Mouse (Mus musculus): ENCODE results near the gene Rnf180.
A peak's percentile ranks its signal among the peaks of the same experiment; 100 is the strongest.
"Not testable (repeated sequence)": the region's sequence is repeated elsewhere in the genome, so short reads cannot be mapped to it uniquely, and the experiment has no call there.

The Rnf180 gene

DNA sequence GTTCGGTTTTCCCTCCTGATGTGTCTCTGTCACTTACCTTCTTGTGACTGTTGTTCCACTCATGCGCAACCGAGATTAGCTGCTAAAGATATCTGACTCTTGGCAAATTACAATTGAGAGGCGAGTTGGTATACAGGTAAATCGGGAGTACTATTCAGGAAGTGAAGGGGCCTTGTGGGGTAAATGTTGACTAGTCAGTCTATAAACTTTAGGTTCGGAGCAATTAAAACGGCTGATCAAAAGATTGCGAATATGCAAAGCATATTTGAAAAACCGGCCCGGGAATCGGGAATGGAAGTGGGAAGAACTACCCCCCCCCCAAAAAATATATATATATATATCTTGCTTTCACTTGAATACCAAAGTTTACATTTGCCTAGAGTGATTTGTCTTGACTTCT lies at the start of gene Rnf180:
Rnf180 (minus strand) TSS at position 101 of the 400 bp plus-strand sequence.
- DNase-seq (ENCODE audit: low spot score): no peak

DNA sequence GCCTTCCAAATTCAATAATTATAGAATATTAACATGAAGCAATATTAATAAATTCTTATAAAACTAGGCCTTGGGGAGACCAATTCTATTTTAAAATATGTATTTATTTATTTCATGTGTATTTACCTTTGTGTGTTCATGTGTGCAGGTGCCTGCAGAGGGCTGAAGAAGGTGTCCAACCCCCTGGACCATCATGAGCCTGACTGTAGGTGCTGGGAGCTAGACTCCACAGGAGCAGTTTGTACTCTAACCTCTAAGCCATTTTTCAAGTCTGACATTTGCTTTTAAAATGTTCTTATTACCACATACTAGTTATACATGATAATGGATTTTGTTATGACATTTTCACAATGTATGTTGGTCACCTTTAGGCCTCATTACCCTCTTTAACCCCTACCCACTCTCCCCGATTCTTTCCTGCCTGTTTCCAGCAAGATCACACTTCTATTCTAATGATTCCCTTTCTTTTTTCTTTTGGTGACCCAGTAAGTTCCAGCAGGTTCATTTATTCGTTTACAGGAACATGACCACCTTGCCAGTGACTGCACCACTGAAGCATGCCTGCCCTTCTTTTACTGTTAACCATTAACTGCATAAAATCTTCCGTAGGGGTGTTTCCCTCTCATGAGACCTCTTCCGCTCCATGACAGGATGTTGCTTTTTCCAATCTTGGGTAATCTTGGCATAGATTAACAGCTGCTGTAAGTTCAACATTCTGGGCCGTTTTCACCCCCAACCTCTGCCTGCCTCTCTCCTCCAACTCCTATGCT lies 36.8 kb upstream of the Rnf180 start:
- no peak for DNase-seq (ENCODE audit: low spot score)

DNA sequence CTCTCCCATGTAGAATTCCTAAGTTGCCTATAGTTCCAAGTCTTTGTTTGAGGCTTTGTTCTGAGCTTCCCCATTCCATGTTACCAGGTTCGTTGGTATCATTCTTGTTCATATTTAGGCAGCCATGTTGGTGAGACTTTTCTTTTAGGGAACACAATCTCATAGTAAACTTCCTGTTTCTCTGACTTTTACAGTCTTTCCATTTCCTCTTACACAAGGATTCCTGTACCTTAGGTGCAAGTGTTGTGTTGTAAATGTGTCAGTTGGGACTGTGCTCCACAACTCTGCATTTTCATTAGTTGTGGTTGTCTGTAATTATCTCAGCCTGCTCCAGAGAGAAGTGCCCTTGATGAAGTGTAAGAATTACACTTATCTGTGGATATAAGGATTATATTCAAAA lies 32.3 kb upstream of the Rnf180 start:
- no peak for DNase-seq (ENCODE audit: low spot score)

DNA sequence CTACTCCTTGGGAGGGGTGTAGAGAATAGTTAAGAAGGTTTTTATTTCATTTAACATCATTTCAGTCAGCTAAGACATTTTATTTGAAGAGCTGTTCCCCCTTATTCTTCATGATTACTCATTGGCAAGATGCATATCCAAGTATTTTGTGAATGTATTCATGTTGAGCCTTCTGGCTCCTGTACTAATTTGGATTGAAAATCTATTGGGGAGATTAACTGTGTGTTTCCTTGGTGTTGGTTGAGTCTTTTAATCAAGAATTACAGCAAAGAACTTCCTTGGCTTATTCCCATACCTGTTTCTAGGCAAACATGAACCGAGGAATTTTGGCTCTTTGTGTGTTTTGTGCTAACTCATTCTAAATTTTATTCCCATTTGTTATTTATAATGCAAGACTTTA lies 22.3 kb upstream of the Rnf180 start:
- DNase-seq (ENCODE audit: low spot score): no peak

DNA sequence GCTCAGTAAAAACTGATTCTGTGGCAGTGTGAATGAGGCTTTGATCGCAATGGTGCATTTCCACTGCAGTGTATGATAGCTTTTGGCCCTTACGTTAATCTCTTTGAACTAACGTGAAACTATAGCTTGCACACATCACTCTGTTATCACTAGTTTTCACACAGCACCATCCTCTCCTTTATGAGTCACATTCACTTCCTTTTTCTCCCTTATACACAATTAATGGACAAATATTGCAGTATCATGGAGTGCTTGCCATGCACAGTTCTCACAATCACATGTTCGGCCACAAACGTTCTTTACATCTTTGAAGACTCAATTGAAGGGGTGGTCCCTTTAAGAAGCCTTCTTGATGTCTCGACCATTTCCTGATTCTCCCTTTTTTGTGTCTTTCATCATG lies 21.4 kb upstream of the Rnf180 start:
- DNase-seq (ENCODE audit: low spot score): no peak

DNA sequence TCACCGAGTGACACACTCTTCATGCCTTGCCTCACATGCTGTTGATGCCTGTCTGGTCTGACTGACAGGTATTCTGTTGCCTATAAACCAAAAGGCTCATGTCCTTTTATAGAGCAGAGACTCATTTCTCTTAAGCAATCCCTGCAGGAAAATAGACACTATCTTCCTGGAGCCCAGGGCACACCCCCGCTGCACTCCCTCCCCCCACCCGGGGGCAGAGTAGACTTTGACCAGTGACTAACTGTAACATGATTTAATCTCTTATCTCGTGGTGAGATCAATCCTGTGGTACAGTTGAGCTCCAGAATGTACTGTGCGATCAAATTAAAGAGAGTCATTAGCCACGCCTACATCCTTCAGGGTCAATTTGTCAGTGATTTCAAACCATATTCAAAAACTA lies 18.1 kb upstream of the Rnf180 start:
- DNase-seq (ENCODE audit: low spot score): no peak

DNA sequence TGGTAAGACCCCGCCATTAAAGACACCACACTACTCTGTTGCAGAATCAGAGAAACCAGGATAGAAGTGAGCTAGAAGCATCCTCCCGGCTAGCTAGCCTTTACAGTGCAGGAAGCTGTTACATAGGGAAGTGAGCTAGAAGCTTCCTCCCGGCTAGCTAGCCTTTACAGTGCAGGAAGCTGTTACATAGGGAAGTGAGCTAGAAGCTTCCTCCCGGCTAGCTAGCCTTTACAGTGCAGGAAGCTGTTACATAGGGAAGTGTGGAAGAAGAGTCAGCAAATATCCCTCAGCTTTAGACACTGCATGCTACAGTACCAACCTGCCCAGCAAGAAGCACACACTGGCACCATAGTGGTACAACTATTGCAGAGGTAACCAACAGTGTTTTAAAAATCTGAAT lies 15.9 kb upstream of the Rnf180 start:
- not testable (repeated sequence) for DNase-seq (ENCODE audit: low spot score)

DNA sequence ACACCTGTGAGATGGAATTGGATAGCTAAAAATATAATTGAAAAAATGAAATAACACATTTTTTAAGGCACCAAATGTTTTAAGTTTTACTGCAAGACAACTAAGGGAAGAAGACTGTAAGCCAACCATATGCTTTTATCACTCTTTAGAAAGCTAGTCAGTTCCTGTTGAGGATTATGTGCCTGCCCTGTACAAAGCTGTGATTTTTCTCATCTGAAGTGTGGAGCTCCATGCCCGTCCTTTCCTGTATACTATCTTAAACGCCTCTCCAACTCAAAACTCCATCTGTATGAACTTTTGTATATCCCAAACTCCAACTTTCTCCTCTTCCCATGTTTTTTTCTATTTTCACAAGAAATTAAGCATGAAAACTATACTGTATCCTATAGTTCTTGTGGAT lies 10.9 kb upstream of the Rnf180 start:
- DNase-seq (ENCODE audit: low spot score): no peak

DNA sequence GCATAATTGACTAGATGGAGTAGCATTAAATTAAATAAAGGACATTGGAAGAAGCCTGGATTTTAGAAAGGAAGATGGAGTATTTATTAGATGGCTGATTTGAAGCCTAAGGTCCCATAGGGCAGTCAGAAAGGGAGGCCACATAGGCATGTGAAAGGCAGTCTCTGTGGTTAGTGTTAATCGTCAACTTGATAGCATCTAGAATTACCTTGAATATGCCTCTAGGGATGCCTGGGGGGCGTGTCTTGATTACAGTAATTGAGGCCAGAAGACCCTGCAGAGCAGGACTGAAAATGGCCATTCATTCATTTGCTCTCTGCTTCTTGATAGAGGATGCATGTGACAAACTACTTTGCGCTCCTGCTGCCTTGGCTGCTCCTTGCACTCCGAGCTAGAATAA lies 9.4 kb upstream of the Rnf180 start:
- no peak for DNase-seq (ENCODE audit: low spot score)

DNA sequence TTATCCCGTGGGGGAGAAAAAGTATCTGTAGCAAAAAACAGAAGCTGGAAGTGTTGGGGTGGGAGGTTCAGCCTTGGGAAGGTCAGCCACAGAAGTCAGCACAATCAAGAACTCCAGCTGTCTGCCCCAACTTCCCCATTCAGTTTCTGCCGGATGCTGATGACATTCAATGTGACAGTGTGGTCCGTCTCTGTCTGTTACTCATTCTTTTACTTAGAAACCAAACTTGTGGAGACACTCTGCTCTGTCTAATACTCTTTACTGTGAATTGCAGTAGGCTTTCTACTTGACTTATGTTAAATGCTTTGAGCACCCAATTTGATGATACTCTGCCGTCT lies 5.4 kb upstream of the Rnf180 start:
- no peak for DNase-seq (ENCODE audit: low spot score)

DNA sequence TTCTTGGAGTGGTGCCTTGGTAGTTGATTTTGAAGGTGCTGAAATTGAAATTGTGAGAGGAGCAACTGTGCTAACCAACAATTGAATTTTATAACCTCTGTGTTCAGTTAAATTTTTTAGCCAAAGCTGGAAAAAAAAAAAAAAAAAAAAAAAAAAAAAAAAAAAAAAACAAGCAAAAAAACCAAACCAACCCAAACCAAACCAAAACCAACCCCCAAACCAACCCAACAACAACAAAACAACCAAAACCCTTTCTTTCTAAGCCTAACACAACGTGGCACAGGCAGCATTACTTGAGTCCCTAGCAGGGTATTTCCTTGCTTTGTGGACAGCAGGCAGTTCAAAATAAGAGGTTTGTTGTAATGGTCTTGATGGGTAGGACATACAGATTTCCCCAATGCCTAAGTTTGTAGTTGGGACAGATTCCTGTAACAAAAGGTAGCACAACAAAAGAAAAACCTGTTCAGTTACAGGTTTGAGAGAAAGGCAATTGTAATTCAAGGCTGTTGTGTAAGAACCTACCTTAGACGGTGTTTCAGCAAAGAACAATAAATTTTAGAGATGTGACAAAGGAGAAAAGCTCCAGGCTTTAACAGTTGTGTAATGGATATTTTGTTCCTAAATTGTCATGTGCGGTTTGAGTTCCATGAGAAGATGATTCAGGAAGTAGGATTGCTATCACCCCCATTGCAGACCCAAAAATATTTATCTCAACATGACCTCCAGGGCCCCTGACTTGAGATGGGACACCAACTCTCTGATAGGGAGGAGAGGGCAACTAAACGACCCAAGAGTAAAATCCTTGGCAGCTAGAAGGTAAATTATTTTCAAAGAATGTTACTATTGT lies 4.8 kb upstream of the Rnf180 start:
- no peak for DNase-seq (ENCODE audit: low spot score)

DNA sequence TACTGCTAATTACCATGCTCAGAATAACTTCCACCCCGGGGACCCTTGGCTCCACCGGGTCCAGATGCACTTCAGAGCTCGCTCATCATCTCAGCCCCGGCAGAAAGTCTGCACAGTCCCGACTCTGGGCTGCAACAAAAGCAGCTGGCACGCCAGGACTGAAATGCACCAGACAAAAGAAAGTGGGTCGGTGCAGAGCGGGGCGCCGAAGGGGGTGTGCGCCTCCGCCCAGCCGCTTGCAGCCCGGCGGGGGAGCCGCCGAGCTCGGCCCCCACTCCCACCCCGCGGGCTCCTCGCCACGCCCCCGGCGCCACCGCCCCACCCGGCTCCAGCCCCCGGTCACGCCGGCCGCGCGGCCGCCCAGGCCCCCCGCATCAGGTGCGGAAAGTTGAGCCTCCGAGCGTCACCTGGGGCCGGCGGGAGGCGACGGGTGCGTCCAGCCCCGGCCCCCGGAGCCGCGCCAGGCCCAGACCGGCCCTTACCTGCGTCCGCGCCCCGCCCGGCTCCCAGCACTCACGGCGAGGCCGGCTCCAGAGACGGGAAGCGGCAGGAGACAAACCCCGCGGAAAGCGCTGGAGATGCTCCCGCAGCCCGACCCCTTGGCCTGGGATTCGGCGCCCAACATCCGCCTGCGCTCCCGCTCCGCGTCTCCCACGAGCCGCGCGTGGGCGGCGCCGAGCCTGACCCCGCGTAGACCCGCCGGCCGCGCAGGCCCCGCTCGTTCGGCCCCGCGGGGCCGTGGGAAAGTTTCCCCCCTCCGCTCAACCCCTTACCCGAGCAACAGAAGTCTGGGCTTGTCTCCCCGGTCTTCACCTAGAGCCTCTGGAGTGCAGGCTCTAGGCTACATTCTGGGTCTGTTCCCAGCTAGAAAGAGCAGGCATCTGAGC lies 591 bp downstream of the Rnf180 start:
- DNase-seq (ENCODE audit: low spot score): no peak

DNA sequence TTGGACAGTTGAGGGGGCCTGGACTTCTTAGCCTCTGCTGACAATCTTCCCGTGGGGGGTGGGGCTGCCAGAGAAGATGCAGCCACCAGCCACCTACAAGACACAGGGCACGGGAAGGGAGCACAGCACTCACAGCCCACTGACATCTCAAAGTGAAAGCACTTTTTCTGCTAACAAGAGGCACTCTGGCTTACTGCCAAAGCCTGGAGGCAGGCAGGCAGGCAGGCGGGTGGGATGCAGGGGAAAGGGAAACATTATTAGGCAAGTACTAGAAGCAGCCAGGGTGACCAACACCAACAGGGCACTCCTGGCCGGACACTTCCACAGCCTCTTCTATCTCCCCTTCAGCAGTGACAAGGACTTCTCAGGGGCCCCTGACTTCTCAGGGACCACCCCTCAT lies 2.8 kb downstream of the Rnf180 start:
- no peak for DNase-seq (ENCODE audit: low spot score)

DNA sequence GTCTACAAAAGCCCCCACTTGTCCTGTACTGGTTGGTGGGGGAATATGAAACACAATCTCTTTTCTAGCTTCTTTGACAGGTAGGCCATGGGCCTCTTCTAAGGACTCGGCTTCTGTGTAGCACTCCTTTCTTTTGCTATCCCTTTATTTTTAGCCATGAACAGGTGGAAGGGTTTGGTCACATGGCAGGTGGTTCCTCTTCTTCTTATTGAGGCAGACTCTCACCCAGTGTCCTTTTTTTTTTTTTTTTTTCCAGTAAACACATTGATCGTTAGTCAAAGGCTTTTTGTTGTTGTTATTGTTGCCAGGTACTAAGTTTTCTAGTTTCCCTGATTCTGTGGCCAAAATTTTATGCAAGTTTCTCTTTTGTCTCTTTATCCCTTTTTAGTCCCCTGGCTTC lies 4.0 kb downstream of the Rnf180 start:
- DNase-seq (ENCODE audit: low spot score): no peak

DNA sequence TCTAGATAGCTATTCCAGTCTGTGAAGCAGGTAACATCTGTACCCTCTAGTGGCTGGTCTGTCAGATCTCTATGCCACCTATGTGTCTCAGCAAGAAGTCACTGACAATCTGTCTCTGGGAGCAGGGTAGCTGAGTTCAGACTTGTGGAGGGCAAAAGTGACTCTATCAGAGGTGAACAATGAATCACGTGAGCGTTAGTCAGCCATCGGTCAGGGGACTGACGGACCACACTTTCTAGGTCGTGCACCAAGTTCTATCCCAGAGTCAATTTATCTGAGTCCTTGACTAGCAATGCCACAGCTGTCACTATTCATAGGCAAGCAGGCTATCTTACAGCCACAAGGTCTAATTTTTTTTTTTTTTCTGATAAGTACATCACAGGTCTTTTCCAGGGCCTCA lies 4.6 kb downstream of the Rnf180 start:
- DNase-seq (ENCODE audit: low spot score): no peak

DNA sequence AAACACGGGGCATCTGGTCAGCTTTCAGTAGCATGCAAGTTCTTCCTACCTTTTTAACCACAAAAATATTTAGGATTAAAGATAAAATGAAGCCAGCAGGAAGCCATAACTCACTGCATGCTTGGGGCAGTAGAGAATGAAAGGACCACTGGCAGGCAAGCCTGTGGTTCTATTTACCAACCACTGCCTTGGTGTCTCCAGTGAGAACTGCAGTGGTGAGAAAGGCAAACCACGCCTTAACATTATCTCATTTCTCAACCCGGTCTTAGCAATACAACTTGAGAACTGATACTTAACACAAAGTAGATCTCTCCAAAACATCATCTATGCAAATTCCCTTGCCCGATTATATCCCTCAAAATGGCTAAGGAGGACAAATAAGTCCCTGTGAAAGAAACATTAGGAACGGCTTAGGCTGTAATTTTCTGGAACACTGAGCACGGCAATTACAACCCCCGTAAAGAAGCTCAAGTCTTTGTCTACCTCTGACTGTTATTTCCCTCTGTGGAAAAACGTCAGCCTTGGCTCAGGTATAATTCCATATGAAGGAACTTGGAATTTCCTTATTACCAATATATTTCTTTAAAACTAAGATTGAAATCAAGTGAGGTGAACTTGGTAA lies 15.1 kb downstream of the Rnf180 start:
- no peak for DNase-seq (ENCODE audit: low spot score)

DNA sequence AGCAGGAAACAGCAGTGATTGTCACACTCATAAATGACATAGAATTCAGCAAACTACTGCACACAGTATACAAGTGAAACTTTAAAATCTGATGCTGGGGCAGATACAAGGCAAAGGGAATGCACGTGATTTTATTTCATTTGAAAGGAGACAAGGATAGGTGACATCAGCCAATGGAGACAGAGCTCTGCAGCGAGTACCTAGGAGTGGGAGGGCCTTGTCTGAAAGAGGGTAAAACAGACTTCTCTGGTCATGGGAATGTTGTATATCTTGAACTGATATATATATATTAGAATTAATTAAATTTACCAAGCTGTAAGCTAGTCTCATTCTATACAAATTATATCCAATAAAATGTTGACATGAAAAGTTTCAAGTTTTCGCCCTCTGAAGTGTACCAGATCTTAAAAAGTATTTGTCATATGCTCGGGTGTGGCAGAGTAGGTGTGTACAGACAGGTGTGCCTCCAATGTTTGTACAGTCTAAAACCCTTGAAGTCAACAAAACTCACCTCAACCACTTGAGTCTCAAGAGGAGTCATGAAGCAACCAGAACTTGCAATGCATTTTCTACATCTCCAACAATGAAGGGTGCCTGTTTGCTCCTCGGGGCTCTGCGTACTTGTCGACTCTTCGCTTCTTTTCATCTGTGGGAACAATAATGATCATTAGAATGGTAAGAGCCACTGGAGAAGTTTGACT lies 24.1 kb downstream of the Rnf180 start:
- DNase-seq (ENCODE audit: low spot score): no peak

DNA sequence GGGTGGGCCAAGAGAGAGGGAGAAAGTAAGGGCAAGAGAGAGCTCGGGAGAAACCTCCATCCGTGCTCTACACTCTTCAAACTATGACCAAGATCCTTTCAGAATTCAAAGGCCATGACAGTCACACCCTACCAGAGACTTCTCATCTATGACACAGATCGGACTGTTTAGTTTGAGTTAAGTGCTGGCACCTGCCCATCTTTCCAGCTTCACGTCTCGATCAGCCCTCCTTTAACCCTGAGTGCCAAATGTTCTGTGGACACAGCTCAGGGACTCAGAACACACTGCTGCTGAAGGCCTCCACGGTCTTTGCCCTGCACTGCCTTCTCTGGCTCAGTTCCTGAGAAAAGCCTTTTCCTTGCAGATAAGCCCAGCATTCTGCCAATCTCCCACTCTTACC lies 27.2 kb downstream of the Rnf180 start:
- DNase-seq (ENCODE audit: low spot score): no peak

DNA sequence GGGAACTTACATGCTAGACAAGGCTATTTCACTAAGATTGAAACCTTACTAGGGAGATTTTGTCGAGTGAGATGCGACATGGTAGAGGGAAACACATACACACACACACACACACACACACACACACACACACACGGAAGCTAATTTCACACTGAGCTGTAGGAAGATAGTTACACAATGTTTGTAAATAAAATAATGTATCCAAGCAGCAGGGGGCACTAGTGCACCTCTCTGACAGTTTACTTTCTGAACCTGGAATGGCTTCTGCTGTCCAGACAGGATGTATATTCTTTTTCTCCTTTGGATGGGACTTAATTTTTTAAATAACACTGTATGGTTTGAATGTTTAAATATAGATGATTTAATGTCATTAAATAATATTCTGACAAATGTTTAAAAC lies 27.9 kb downstream of the Rnf180 start:
- peak; percentile 81 for DNase-seq (ENCODE audit: low spot score)

DNA sequence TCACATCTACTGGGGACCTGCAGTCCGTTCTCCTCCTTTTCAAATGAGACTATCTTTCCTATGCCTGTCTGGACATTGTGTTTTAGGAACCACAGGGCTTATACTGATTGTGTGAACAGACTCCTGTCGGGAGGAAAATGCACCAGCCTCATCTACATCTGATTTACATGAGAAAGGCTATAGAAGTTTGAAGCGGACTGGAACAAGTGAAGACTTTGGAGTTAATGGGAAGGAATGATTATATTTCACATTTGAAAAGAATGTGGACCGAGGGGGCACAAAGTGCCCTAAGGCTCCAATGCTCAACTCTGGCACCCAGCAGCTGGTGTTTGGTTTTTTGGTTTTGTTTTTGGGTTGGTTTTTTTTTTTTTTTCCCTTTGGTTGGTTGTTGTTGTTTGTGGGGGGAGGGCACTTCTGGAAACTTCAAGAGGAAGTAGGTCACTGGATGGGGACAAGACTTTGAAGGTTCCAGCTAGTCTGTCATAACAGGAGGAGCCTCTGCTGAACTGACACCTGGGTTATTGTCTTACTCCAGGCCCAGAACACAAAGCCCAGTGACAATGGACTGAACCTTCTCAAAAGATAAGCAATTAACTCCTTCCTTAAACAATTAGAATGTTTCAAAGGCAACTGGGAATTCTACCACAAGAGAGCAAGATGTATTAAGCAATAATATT lies 37.7 kb downstream of the Rnf180 start:
- DNase-seq (ENCODE audit: low spot score): no peak

DNA sequence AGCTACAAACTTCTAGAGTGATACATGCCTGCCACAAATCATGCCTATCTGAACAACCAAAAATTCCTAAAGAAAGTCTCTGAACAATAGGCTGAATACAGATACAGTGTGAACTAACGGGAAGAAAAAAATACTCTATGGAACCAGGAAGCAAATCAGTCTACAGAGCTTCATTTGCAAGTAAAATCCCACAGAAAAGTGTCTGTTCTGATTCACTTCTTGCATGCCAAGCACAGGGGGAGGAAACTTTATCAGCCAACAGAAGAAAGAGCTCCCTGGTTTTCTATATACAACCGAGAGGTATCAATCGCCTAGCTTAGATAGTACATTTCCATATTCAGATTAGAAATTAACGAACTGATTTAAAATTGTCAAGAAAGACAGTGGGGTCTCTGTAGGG lies 43.8 kb downstream of the Rnf180 start:
- DNase-seq (ENCODE audit: low spot score): no peak
